Mouse (Mus musculus): ENCODE measurements around the gene Scrt2.

DNA sequence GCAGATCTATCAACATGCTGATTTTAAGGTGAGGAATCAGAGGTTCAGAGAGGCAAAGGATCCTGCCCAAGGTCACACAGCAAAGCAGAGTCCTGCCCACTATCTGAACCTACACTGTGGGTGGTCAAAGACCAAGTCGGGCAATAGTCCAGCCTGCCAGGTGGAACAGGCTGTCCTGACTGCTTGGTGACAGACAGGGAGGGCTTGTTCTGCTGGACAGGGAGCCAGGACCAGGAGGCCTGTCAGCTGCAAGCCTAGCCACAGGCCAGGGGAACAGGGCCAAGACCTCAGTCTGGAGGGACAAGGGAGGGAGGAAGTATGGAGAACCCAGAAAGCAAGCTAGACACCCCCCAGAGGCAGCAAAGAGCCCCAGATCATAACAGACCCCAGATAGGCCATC is 25.9 kb upstream of the Scrt2 start:
- TF ChIP-seq CTCF (IDR thresholded peaks at IDR 0.05; ENCODE audit: low read depth, low read length) (no peak), GATA1 (IDR thresholded peaks at IDR 0.05; ENCODE audit: borderline replicate concordance, low read length) (no peak), TAL1 (conservative IDR thresholded peaks at IDR 0.05; ENCODE audit: low read depth, low read length) (no peak)
